Comparison of ENCODE assay signal across 8 mouse cellular contexts in genomic region chr13:41467036-41467435, GRCm38 (mm10). TPM values are rescaled to one million over a fixed set of nuclear protein-coding genes. Genes with fewer than 3 reads are reported as not detected.
A peak's percentile ranks its signal among the peaks of the same experiment; 100 is the strongest.
DNase-seq lines count a peak whose midpoint lies in the region; ATAC-seq and TF ChIP-seq lines count a peak whose summit lies in the region.
"Had no signal": no experiment of that assay in that cellular context is flagged by ENCODE, and none has a peak within 500 bp of the region (broad histone marks: within the 10 kb centered on the region; RNA-seq: fewer than 3 reads in every experiment).

No protein-coding gene starts in this region.

- no peak for TF ChIP-seq POLR2A in CH12.LX (IDR thresholded peaks at IDR 0.05; ENCODE audit: low read depth, low read length)

- H3K79me2 ChIP-seq in CH12.LX (replicated peaks; ENCODE audit: control insufficient read depth, extremely low read depth, insufficient read depth, poor library complexity, severe bottlenecking) = no peaks in the 10 kb centered on the region; the same call in none of the 2 replicates

- dilution Hi-C loops in CH12.LX (cut with MboI; ENCODE audit: extremely low pct_ligation_motif_present, extremely low pct_unique_long_range_greater_than_20kb, low sequenced_read_pairs) = no loop called here

- H3K9me3 ChIP-seq in CH12.LX (replicated peaks; ENCODE audit: low read length) = no peaks in the 10 kb centered on the region
- no peaks in the 10 kb centered on the region for H3K9me3 ChIP-seq in intestine, postnatal 0 days (ENCODE audit: control insufficient read depth)
- no peaks in the 10 kb centered on the region for H3K9me3 ChIP-seq in embryonic facial prominence, embryonic 10.5 days
- H3K9me3 ChIP-seq: hindbrain, embryonic 15.5 days had no signal

- H3K9ac ChIP-seq in CH12.LX (ENCODE audit: insufficient read depth, low read depth) = no peak overlapping the region
- no peak overlapping the region for H3K9ac ChIP-seq in intestine, postnatal 0 days (ENCODE audit: low read depth, low read length)
- H3K9ac ChIP-seq: hindbrain, embryonic 15.5 days had no signal

- peaks cover 6 to 24% of the 10 kb centered on the region in 2 experiments for H3K4me1 ChIP-seq in CH12.LX (ENCODE audit: control insufficient read depth in 1 of 2, insufficient read depth in 2 of 2)
- H3K4me1 ChIP-seq in intestine, postnatal 0 days (replicated peaks; ENCODE audit: control insufficient read depth, insufficient read depth, low read length) = 0 out of 2 replicates have a peak, but pooled peaks cover 4% of the 10 kb centered on the region
- H3K4me1 ChIP-seq in embryonic facial prominence, embryonic 10.5 days = peaks cover 8% of the 10 kb centered on the region; the same call in 1 of the 2 replicates
- H3K4me1 ChIP-seq: hindbrain, embryonic 15.5 days had no signal

- H3K27me3 ChIP-seq in CH12.LX (replicated peaks) = no peaks in the 10 kb centered on the region
- H3K27me3 ChIP-seq in intestine, postnatal 0 days (replicated peaks; ENCODE audit: control insufficient read depth, insufficient read depth, low read length) = no peaks in the 10 kb centered on the region
- H3K27me3 ChIP-seq in embryonic facial prominence, embryonic 10.5 days (replicated peaks; ENCODE audit: low read depth, poor library complexity, severe bottlenecking) = no peaks in the 10 kb centered on the region
- H3K27me3 ChIP-seq: hindbrain, embryonic 15.5 days had no signal

- H3K27ac ChIP-seq in CH12.LX (ENCODE audit: insufficient read depth, low read depth) = no peak overlapping the region
- peak overlapping the region; percentile 70 for H3K27ac ChIP-seq in intestine, postnatal 0 days (ENCODE audit: low read depth, low read length)
- no peak overlapping the region for H3K27ac ChIP-seq in embryonic facial prominence, embryonic 10.5 days (replicated peaks)
- H3K27ac ChIP-seq: hindbrain, embryonic 15.5 days had no signal

- H3K4me2 ChIP-seq in CH12.LX (ENCODE audit: insufficient read depth, low read depth, poor library complexity, severe bottlenecking) = no peak overlapping the region
- no peak overlapping the region; the same call in 1 of the 2 replicates for H3K4me2 ChIP-seq in intestine, postnatal 0 days (replicated peaks; ENCODE audit: low read depth)
- H3K4me2 ChIP-seq: hindbrain, embryonic 15.5 days had no signal

- 52% methylated on average over 2 of the region's 2 CpGs for WGBS in intestine, postnatal 0 days
- 50% methylated on average over 2 of the region's 2 CpGs for WGBS in embryonic facial prominence, embryonic 10.5 days

- H3K36me3 ChIP-seq in CH12.LX (replicated peaks in 1 of 2; ENCODE audit: control insufficient read depth in 1 of 2, insufficient read depth in 1 of 2, low read length in 1 of 2) = peaks cover 23 to 65% of the 10 kb centered on the region in 2 experiments
- H3K36me3 ChIP-seq in intestine, postnatal 0 days (ENCODE audit: control insufficient read depth, insufficient read depth) = no peaks in the 10 kb centered on the region
- H3K36me3 ChIP-seq in embryonic facial prominence, embryonic 10.5 days (replicated peaks) = no peaks in the 10 kb centered on the region
- H3K36me3 ChIP-seq: hindbrain, embryonic 15.5 days had no signal

- no peak overlapping the region for H3K4me3 ChIP-seq in CH12.LX (replicated peaks in 1 of 3; ENCODE audit: low read depth in 2 of 3, low read length in 2 of 3, poor library complexity in 1 of 3)
- H3K4me3 ChIP-seq in intestine, postnatal 0 days (ENCODE audit: low read depth, low read length) = no peak overlapping the region
- no peak overlapping the region for H3K4me3 ChIP-seq in embryonic facial prominence, embryonic 10.5 days
- H3K4me3 ChIP-seq: hindbrain, embryonic 15.5 days had no signal

- no peak for TF ChIP-seq CTCF in CH12.LX (conservative IDR thresholded peaks at IDR 0.05 in 1 of 2, IDR thresholded peaks at IDR 0.05 in 1 of 2; ENCODE audit: low read depth in 2 of 2, low read length in 2 of 2)
- TF ChIP-seq CTCF in intestine, postnatal 0 days (IDR thresholded peaks at IDR 0.05; ENCODE audit: low read depth) = no peak

- TF ChIP-seq EP300 in CH12.LX (IDR thresholded peaks at IDR 0.05; ENCODE audit: low read length) = no peak

- DNase-seq in 416B (ENCODE audit: low read depth) = peak; percentile 78
- DNase-seq in CH12.LX (ENCODE audit: extremely low read depth) = peak; percentile 43
- DNase-seq in lung, postnatal 10 days = peak; percentile 73
- no peak for DNase-seq in frontal cortex, adult 2 months (ENCODE audit: extremely low spot score in 1 of 2, low spot score in 1 of 2)
- DNase-seq in cerebellum, postnatal 36 days = no peak
- DNase-seq in embryonic facial prominence, embryonic 10.5 days (ENCODE audit: low spot score) = no peak

- in situ Hi-C loops in CH12.LX (cut with MboI; ENCODE audit: low pct_ligation_motif_present, low pct_unique_long_range_greater_than_20kb, low sequenced_read_pairs) = no loop called here

- ATAC-seq in intestine, postnatal 0 days = peak; percentile 65

- TF ChIP-seq RAD21 in CH12.LX (IDR thresholded peaks at IDR 0.05; ENCODE audit: low read depth, low read length) = no peak

TF ChIP-seq in CH12.LX, 34 proteins besides CTCF, POLR2A, EP300 and RAD21:
- no peak for TF ChIP-seq ETS1 (conservative IDR thresholded peaks at IDR 0.05; ENCODE audit: low read depth, low read length)
- no peak for TF ChIP-seq GABPA (IDR thresholded peaks at IDR 0.05; ENCODE audit: insufficient replicate concordance, low read depth, low read length)
- TF ChIP-seq NELFE (IDR thresholded peaks at IDR 0.05; ENCODE audit: low read depth, low read length) = no peak
- TF ChIP-seq BHLHE40 (IDR thresholded peaks at IDR 0.05; ENCODE audit: low read depth, low read length) = no peak
- TF ChIP-seq ZNF384 (IDR thresholded peaks at IDR 0.05; ENCODE audit: low read depth, low read length) = no peak
- TF ChIP-seq JUND (conservative IDR thresholded peaks at IDR 0.05; ENCODE audit: low read depth, low read length) = no peak
- TF ChIP-seq CHD1 (IDR thresholded peaks at IDR 0.05; ENCODE audit: low read depth, low read length) = no peak
- no peak for TF ChIP-seq RCOR1 (conservative IDR thresholded peaks at IDR 0.05; ENCODE audit: low read depth, low read length)
- no peak for TF ChIP-seq TCF12 (IDR thresholded peaks at IDR 0.05; ENCODE audit: low read depth, low read length)
- TF ChIP-seq HCFC1 (IDR thresholded peaks at IDR 0.05; ENCODE audit: low read depth, low read length) = no peak
- TF ChIP-seq SIN3A (IDR thresholded peaks at IDR 0.05; ENCODE audit: low read length) = no peak
- TF ChIP-seq NRF1 (IDR thresholded peaks at IDR 0.05; ENCODE audit: low read depth, low read length) = no peak
- no peak for TF ChIP-seq MAX (IDR thresholded peaks at IDR 0.05; ENCODE audit: low read length)
- no peak for TF ChIP-seq MXI1 (IDR thresholded peaks at IDR 0.05; ENCODE audit: low read depth, low read length)
- TF ChIP-seq POLR2AphosphoS2 (IDR thresholded peaks at IDR 0.05; ENCODE audit: low read depth, low read length) = no peak
- no peak for TF ChIP-seq E2F4 (IDR thresholded peaks at IDR 0.05; ENCODE audit: insufficient replicate concordance, low read depth, low read length)
- no peak for TF ChIP-seq ZKSCAN1 (IDR thresholded peaks at IDR 0.05; ENCODE audit: borderline replicate concordance, low read depth, low read length)
- no peak for TF ChIP-seq MYC (IDR thresholded peaks at IDR 0.05; ENCODE audit: low read depth, low read length)
- no peak for TF ChIP-seq MEF2A (IDR thresholded peaks at IDR 0.05; ENCODE audit: borderline replicate concordance, low read depth, low read length)
- no peak for TF ChIP-seq ZMIZ1 (IDR thresholded peaks at IDR 0.05; ENCODE audit: low read depth, low read length)
TF ChIP-seq in CH12.LX: peak in this region for 0.

RNA-seq across cellular contexts. Expression of gene Nedd9, which starts 20.1 kb away (rescaled TPM):
- total RNA-seq in CH12.LX (2012; rRNA removed) = 42.5 and 46.5 TPM in 2 replicates
- 44.6 and 48.7 TPM in 2 replicates for total RNA-seq in CH12.LX (2014; rRNA removed)
- polyA plus RNA-seq in CH12.LX (2012; ENCODE audit: insufficient read length, low read depth) = 41.3 and 54.1 TPM in 2 replicates
- 17.6 and 18.9 TPM in 2 replicates for polyA plus RNA-seq in intestine, postnatal 0 days (2015; fragmentation: Nextera tagmentation; extraction: Ambion mirVana)
- 4.4 and 4.9 TPM in 2 replicates for polyA plus RNA-seq in frontal cortex, adult 2 months (2012; rRNA removed)
- polyA plus RNA-seq in embryonic facial prominence, embryonic 10.5 days (2016; fragmentation: Nextera tagmentation; extraction: Ambion mirVana) = 17.4 and 19.1 TPM in 2 replicates

Comparison
In these comparisons a context has a peak if more than half of its experiments do, and no peak if none do; other contexts are left out.
1. DNase-seq: peak in 416B (single experiment), CH12.LX (single experiment) and lung, postnatal 10 days (single experiment); none in frontal cortex, adult 2 months (0 of 2), cerebellum, postnatal 36 days (0 of 2) and embryonic facial prominence, embryonic 10.5 days (single experiment).